Mouse (Mus musculus) bone marrow macrophage, adult 2 months (primary cell): ENCODE data around the gene Usp45.

ENCODE experiments used
- CTCF ChIP-seq: IDR thresholded peaks from 2 replicates; pipeline ENCODE4 v1.5.1; 2012; ENCODE audit warnings: low read depth, mild to moderate bottlenecking, low read length, moderate library complexity
- POLR2A ChIP-seq: IDR thresholded peaks from 2 replicates; pipeline ENCODE4 v1.6.1; 2012; ENCODE audit warnings: mild to moderate bottlenecking, low read depth, low read length, borderline replicate concordance

GRCm38 (mm10) chr4:21758860-21759259 lies 8.1 kb upstream of the Usp45 start:
- TF ChIP-seq CTCF (peak; percentile 25; the same call in 1 of the 2 replicates), POLR2A (no peak)
